Mouse (Mus musculus): ENCODE results near the gene Ccdc59.
A peak's percentile ranks its signal among the peaks of the same experiment; 100 is the strongest.

Gene Ccdc59

DNA sequence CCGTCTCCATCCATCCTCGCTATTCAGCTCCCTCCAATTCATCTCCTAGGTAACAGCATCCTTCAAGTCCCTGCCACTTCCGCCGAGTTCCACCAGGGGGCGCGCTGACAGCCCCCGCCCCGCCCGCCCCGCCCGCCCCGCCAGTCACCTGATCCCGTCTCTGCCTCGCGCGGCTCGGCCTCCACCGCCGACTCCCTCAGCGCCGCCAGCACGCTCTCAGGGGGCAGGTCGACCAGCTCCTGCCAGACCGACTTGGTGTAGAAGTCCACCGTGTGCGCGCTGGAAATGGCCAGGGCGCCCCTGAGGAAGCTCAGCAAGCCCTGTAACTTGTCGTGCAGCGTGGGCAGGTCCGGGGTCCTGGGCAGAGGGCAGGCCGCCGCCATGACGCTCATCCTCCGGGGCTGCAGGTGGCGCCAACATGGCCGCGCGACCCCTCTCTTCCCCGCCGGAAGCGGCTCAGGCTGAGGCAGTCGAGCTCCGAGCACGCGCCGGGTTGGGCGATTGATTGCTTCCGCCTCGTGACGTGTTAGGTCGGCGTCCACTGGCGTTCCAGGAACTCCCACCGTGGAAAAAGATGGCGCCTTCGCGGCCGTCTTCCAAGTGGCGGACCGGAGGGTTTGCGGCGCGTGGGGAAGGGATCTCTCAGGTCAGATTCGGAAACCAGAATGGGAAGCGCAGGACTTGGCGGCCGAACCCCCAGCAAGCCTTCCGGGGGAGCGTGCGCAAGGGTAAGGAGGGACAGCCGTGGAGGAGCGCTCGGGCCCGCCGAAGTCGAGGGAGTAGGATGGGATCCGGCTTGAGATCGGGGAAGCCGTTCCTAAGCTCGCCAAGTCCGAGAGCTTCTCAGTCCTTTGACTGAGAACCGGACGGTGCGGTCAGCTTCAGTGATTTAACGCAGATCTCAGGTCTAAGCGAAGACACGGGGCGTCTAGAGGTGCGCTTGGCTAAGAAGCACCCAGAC, at the start of gene Ccdc59, which contains the start of gene Mettl25:
Gene Ccdc59 (plus strand): TSS at position 140 of the 961 bp plus-strand sequence.
Gene Mettl25 (minus strand): TSS at position 453 of the 961 bp plus-strand sequence.
- peak; percentile 94 to 95 for DNase-seq (ENCODE audit: low spot score in 2 of 2)

GRCm38 (mm10) chr10:105793776-105794552, 46.9 kb upstream of the Ccdc59 start:
- no peak for DNase-seq (ENCODE audit: low spot score in 2 of 2)

GRCm38 (mm10) chr10:105797250-105797924, 43.5 kb upstream of the Ccdc59 start:
- no peak for DNase-seq (ENCODE audit: low spot score in 2 of 2)

DNA sequence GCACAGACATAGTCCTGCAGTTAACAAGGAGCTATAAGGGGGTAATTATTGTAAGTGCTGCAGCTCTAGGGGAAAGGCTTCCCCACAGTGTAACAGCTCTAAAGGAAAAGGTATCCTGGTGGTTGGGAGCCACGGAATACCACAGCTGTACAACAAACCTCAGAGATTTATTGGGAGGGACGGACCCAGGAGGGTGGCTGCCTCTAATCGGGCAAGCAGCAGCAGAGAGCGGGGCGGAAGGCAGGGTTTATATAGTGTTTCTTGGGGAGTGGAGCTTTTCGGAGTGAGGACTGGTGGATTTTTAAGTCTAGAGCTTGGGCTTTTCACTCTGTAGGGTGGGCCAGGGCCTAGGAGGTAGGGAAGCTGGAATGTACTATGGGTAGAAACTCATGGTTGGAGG, 39.7 kb upstream of the Ccdc59 start:
- DNase-seq (ENCODE audit: low spot score in 2 of 2) = no peak

- DNase-seq (ENCODE audit: low spot score in 2 of 2) = no peak
These were observed 38.7 kb upstream of the Ccdc59 start for GRCm38 (mm10) chr10:105802132-105802531.

DNA sequence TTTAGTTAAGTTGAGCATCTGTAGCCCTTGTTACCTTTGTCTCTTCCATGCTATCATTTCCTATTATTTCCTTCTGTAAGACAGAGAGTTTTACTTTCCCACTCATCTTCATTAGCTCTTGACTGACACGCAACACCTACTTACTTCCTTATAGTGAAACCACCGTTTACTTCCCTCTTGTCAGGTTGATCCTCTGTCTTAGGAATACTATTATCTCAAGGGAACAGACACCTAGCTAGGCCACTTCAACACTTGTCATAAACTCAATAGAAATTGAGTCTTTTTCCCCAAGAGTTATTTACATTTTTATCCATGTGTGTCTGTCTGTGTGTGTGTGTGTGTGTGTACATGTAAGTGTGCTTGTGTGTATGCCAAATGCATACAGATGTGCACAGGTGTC, 37.4 kb upstream of the Ccdc59 start:
- DNase-seq (ENCODE audit: low spot score in 2 of 2) = no peak

- no peak for DNase-seq (ENCODE audit: low spot score in 2 of 2)
These were observed 34.4 kb upstream of the Ccdc59 start for GRCm38 (mm10) chr10:105806259-105807010.

DNA sequence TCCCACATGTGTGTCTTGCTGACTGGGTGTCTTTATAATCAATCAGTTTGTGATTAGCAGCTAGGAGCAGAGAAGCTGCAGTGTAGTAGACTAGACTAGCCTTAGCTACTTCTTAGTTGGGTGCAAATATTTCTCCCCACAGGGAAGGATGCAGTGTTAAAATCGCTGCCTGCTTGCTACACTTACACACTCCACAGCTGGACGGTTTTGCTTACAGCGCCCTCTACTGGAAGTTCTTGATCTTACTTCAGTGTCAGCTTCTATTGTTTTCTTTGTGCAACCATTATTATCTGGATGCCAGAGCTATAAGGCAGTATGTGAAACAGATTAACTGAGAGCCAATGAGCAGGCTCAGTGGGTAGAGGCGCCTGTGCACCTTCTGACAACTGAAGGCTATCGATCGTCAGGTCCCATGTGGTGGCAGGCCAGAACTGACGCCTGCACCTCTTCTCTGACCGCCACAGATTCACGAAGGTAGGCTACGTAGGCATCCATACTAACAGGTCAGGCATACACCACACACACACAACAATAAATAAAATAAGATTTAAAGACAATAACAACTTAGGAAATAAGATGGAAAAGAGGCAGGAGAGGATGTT, 6.1 kb upstream of the Ccdc59 start:
- DNase-seq (ENCODE audit: low spot score in 2 of 2) = peak in 1 of 2 experiments; percentile 21

DNA sequence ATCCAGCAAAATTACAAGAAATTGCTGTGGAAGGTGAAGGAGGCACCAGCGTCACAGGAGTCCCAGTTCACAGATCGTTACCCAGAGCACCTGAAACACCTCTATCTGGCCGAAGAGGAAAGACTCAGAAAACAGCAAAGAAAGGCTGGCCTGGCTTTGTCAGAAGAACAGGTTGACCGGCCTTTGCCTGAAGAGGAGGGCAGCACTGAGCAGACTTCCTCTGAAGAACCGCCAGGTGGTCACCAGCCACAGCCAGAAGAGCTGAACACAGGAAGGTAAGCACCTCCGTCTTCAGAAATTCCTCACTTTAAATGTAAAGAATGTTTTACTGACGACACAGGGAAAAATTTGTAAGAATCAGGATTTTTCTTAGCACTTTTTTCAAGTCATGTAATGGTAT, 1.7 kb downstream of the Ccdc59 start:
- no peak for DNase-seq (ENCODE audit: low spot score in 2 of 2)

- DNase-seq (ENCODE audit: low spot score in 2 of 2) = no peak
These were observed 9.4 kb downstream of the Ccdc59 start for GRCm38 (mm10) chr10:105850286-105850685.

DNA sequence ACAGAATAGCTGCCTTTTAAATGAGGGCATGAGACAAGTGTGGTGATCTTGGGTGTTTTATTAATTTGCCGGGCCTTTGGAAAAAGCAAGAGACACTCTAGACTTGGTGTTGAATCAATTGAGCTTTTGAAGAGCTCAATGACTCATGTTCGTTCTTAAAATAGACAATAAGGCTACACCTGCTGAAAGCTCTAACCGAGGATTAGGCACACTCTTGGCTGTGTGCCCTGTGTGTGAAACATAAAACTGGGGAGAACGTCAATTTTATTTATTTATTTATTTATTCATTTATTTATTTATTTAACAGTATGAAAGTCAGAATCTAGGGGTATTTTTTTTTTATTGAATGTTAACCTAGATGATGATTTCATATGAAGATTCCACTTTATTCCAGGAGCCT, 10.3 kb downstream of the Ccdc59 start:
- DNase-seq (ENCODE audit: low spot score in 2 of 2) = no peak

DNA sequence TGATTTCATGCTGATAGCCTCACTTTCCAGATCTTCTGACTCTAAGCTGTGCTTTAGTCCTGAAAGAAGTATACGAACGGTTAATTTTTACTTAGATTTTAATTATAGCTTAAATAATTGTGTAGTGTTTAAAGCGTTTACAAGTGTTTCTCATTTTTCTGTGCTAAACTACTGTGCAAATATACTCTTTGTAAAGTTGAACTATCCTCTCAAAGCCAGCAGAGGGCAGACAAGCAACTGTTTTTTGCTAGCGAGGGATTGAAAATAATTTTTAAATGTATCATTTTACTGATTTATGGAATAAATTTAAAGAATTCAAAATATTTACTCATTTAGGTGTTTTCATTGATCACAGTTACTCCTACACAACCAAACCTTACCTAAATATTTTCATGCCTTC, 26.4 kb downstream of the Ccdc59 start:
- no peak for DNase-seq (ENCODE audit: low spot score in 2 of 2)

All from frontal cortex, postnatal 14 days (tissue).